Mouse (Mus musculus): ENCODE data around the gene Fkbp11. TPM values are rescaled to one million over a fixed set of nuclear protein-coding genes. Genes with fewer than 3 reads are reported as not detected.

The Fkbp11 gene
- polyA plus RNA-seq, 1 experiment from 2014 or later: 53.1 TPM

Other genes with a start within 250 kb of the Fkbp11 start
- gene Lalba, start 245.5 kb downstream of the Fkbp11 start, polyA plus RNA-seq (2014; fragmentation: Nextera tagmentation; extraction: Ambion mirVana): 0.57 TPM in 1 of 2 replicates, not detected in the other
- gene Olfr279, start 235.8 kb downstream of the Fkbp11 start, polyA plus RNA-seq (2014; fragmentation: Nextera tagmentation; extraction: Ambion mirVana): not detected in 2 replicates
- 97.3 and 99.7 TPM in 2 replicates for gene Kansl2, start 193.9 kb downstream of the Fkbp11 start, polyA plus RNA-seq (2014; fragmentation: Nextera tagmentation; extraction: Ambion mirVana)
- gene Ccnt1, start 157.3 kb downstream of the Fkbp11 start, polyA plus RNA-seq (2014; fragmentation: Nextera tagmentation; extraction: Ambion mirVana): 48.7 and 52.6 TPM in 2 replicates
- gene 4930415O20Rik, start 157.2 kb downstream of the Fkbp11 start, polyA plus RNA-seq (2014; fragmentation: Nextera tagmentation; extraction: Ambion mirVana): 0.35 and 0.59 TPM in 2 replicates
- 19.8 and 21.9 TPM in 2 replicates for gene Adcy6, start 118.1 kb downstream of the Fkbp11 start, polyA plus RNA-seq (2014; fragmentation: Nextera tagmentation; extraction: Ambion mirVana)
- gene Cacnb3, start 97.4 kb downstream of the Fkbp11 start, polyA plus RNA-seq (2014; fragmentation: Nextera tagmentation; extraction: Ambion mirVana): 31.5 and 34.8 TPM in 2 replicates
- gene Ddx23, start 65.3 kb downstream of the Fkbp11 start, polyA plus RNA-seq (2014; fragmentation: Nextera tagmentation; extraction: Ambion mirVana): 27.1 TPM in 2 replicates
- 0.83 and 1.0 TPM in 2 replicates for gene Rnd1, start 50.7 kb downstream of the Fkbp11 start, polyA plus RNA-seq (2014; fragmentation: Nextera tagmentation; extraction: Ambion mirVana)
- gene Ccdc65, start 20.0 kb downstream of the Fkbp11 start, polyA plus RNA-seq (2014; fragmentation: Nextera tagmentation; extraction: Ambion mirVana): 0.57 and 1.6 TPM in 2 replicates
- gene Arf3, start 35.0 kb upstream of the Fkbp11 start, polyA plus RNA-seq (2014; fragmentation: Nextera tagmentation; extraction: Ambion mirVana): 34.6 and 37.1 TPM in 2 replicates
- 0.12 TPM in 1 of 2 replicates, not detected in the other for gene Wnt10b, start 50.0 kb upstream of the Fkbp11 start, polyA plus RNA-seq (2014; fragmentation: Nextera tagmentation; extraction: Ambion mirVana)
- not detected in 2 replicates for gene Wnt1, start 61.7 kb upstream of the Fkbp11 start, polyA plus RNA-seq (2014; fragmentation: Nextera tagmentation; extraction: Ambion mirVana)
- not detected in 2 replicates for gene Ddn, start 81.3 kb upstream of the Fkbp11 start, polyA plus RNA-seq (2014; fragmentation: Nextera tagmentation; extraction: Ambion mirVana)
- gene Prkag1, start 103.3 kb upstream of the Fkbp11 start, polyA plus RNA-seq (2014; fragmentation: Nextera tagmentation; extraction: Ambion mirVana): 77.0 and 77.3 TPM in 2 replicates
- 16.2 and 17.5 TPM in 2 replicates for gene Kmt2d, start 143.0 kb upstream of the Fkbp11 start, polyA plus RNA-seq (2014; fragmentation: Nextera tagmentation; extraction: Ambion mirVana)
- 9.5 and 11.4 TPM in 2 replicates for gene Rhebl1, start 166.3 kb upstream of the Fkbp11 start, polyA plus RNA-seq (2014; fragmentation: Nextera tagmentation; extraction: Ambion mirVana)
- gene Dhh, start 170.3 kb upstream of the Fkbp11 start, polyA plus RNA-seq (2014; fragmentation: Nextera tagmentation; extraction: Ambion mirVana): 0.62 and 1.0 TPM in 2 replicates
- gene Lmbr1l, start 190.0 kb upstream of the Fkbp11 start, polyA plus RNA-seq (2014; fragmentation: Nextera tagmentation; extraction: Ambion mirVana): 4.1 and 5.5 TPM in 2 replicates
- gene Tuba1b, start 206.4 kb upstream of the Fkbp11 start, polyA plus RNA-seq (2014; fragmentation: Nextera tagmentation; extraction: Ambion mirVana): 1,667 and 1,776 TPM in 2 replicates
- gene Gm49450, start 225.4 kb upstream of the Fkbp11 start, polyA plus RNA-seq (2014; fragmentation: Nextera tagmentation; extraction: Ambion mirVana): not detected in 2 replicates
- gene Tuba1a, start 225.5 kb upstream of the Fkbp11 start, polyA plus RNA-seq (2014; fragmentation: Nextera tagmentation; extraction: Ambion mirVana): 1,282 and 1,437 TPM in 2 replicates